Mouse (Mus musculus): ENCODE measurements around the gene Cd47. TPM values are rescaled to one million over a fixed set of nuclear protein-coding genes. Genes with fewer than 3 reads are reported as not detected.

Gene Cd47
- polyA plus RNA-seq (2015; fragmentation: Nextera tagmentation; extraction: Ambion mirVana) = 172 and 192 TPM in 2 replicates

GRCm38 (mm10) chr16:49799597-49800561, at the start of gene Cd47:
Cd47 (plus strand) TSS chr16:49800533.
- H3K27ac ChIP-seq (ENCODE audit: low read depth, low read length) = no peak within 1 kb of the TSS
- no peaks in the 10 kb centered on the region for H3K27me3 ChIP-seq (replicated peaks; ENCODE audit: control insufficient read depth, insufficient read depth, low read length)
- no peaks in the 10 kb centered on the region for H3K36me3 ChIP-seq (ENCODE audit: control insufficient read depth, insufficient read depth, low read length)
- H3K9me3 ChIP-seq (ENCODE audit: control insufficient read depth, low read length) = no peaks in the 10 kb centered on the region
- H3K9ac ChIP-seq (ENCODE audit: low read depth, low read length) = no peak within 1 kb of the TSS
- no peak for ATAC-seq
- H3K4me1 ChIP-seq (ENCODE audit: control insufficient read depth, insufficient read depth, low read depth, low read length) = peaks cover 6% of the 10 kb centered on the region
- H3K4me2 ChIP-seq (ENCODE audit: low read length) = no peak within 1 kb of the TSS
- 84% methylated on average over 10 of the region's 10 CpGs for WGBS
- no peak within 1 kb of the TSS for H3K4me3 ChIP-seq (ENCODE audit: low read length)

GRCm38 (mm10) chr16:49752906-49753305, 47.4 kb upstream of the Cd47 start:
- no peak for ATAC-seq
- Histone ChIP-seq H3K9me3 (ENCODE audit: control insufficient read depth, low read length) (no peaks in the 10 kb centered on the region), H3K4me2 (ENCODE audit: low read length) (no peak overlapping the region), H3K27me3 (replicated peaks; ENCODE audit: control insufficient read depth, insufficient read depth, low read length) (no peaks in the 10 kb centered on the region), H3K36me3 (ENCODE audit: control insufficient read depth, insufficient read depth, low read length) (no peaks in the 10 kb centered on the region), H3K4me1 (ENCODE audit: control insufficient read depth, insufficient read depth, low read depth, low read length) (no peaks in the 10 kb centered on the region), H3K27ac (ENCODE audit: low read depth, low read length) (0 out of 2 replicates have a peak overlapping the region, but pooled peaks have one; percentile 29), H3K9ac (ENCODE audit: low read depth, low read length) (no peak overlapping the region), H3K4me3 (ENCODE audit: low read length) (no peak overlapping the region)
- 44% methylated on average over 1 of the region's 1 CpGs for WGBS

GRCm38 (mm10) chr16:49753318-49753717, 47.0 kb upstream of the Cd47 start:
- H3K27ac ChIP-seq (ENCODE audit: low read depth, low read length) = peak overlapping the region; percentile 29; the same call in 1 of the 2 replicates
- no peaks in the 10 kb centered on the region for H3K27me3 ChIP-seq (replicated peaks; ENCODE audit: control insufficient read depth, insufficient read depth, low read length)
- no peak overlapping the region for H3K4me3 ChIP-seq (ENCODE audit: low read length)
- no peak overlapping the region for H3K4me2 ChIP-seq (ENCODE audit: low read length)
- H3K36me3 ChIP-seq (ENCODE audit: control insufficient read depth, insufficient read depth, low read length) = no peaks in the 10 kb centered on the region
- H3K4me1 ChIP-seq (ENCODE audit: control insufficient read depth, insufficient read depth, low read depth, low read length) = no peaks in the 10 kb centered on the region
- no peak overlapping the region for H3K9ac ChIP-seq (ENCODE audit: low read depth, low read length)
- ATAC-seq = peak; percentile 72
- H3K9me3 ChIP-seq (ENCODE audit: control insufficient read depth, low read length) = no peaks in the 10 kb centered on the region
- WGBS = 50% methylated on average over 3 of the region's 3 CpGs

GRCm38 (mm10) chr16:49760517-49761203, 39.7 kb upstream of the Cd47 start:
- 0 out of 2 replicates have a peak, but pooled peaks cover 4% of the 10 kb centered on the region for H3K36me3 ChIP-seq (ENCODE audit: control insufficient read depth, insufficient read depth, low read length)
- no peaks in the 10 kb centered on the region for H3K9me3 ChIP-seq (ENCODE audit: control insufficient read depth, low read length)
- 75% methylated on average over 17 of the region's 17 CpGs for WGBS
- H3K4me1 ChIP-seq (ENCODE audit: control insufficient read depth, insufficient read depth, low read depth, low read length) = no peaks in the 10 kb centered on the region
- H3K27me3 ChIP-seq (replicated peaks; ENCODE audit: control insufficient read depth, insufficient read depth, low read length) = no peaks in the 10 kb centered on the region
- no peak for ATAC-seq
- H3K27ac ChIP-seq (ENCODE audit: low read depth, low read length) = no peak overlapping the region
- no peak overlapping the region for H3K4me3 ChIP-seq (ENCODE audit: low read length)
- H3K4me2 ChIP-seq (ENCODE audit: low read length) = no peak overlapping the region
- H3K9ac ChIP-seq (ENCODE audit: low read depth, low read length) = no peak overlapping the region

GRCm38 (mm10) chr16:49761981-49762380, 38.4 kb upstream of the Cd47 start:
- no peaks in the 10 kb centered on the region for H3K4me1 ChIP-seq (ENCODE audit: control insufficient read depth, insufficient read depth, low read depth, low read length)
- no peak overlapping the region for H3K27ac ChIP-seq (ENCODE audit: low read depth, low read length)
- no peaks in the 10 kb centered on the region for H3K9me3 ChIP-seq (ENCODE audit: control insufficient read depth, low read length)
- 85% methylated on average over 5 of the region's 5 CpGs for WGBS
- H3K36me3 ChIP-seq (ENCODE audit: control insufficient read depth, insufficient read depth, low read length) = 0 out of 2 replicates have a peak, but pooled peaks cover 4% of the 10 kb centered on the region
- no peak overlapping the region for H3K9ac ChIP-seq (ENCODE audit: low read depth, low read length)
- no peak overlapping the region for H3K4me3 ChIP-seq (ENCODE audit: low read length)
- no peak overlapping the region for H3K4me2 ChIP-seq (ENCODE audit: low read length)
- H3K27me3 ChIP-seq (replicated peaks; ENCODE audit: control insufficient read depth, insufficient read depth, low read length) = no peaks in the 10 kb centered on the region
- ATAC-seq = no peak

GRCm38 (mm10) chr16:49766326-49766725, 34.0 kb upstream of the Cd47 start:
- WGBS = 67% methylated on average over 3 of the region's 3 CpGs
- H3K27me3 ChIP-seq (replicated peaks; ENCODE audit: control insufficient read depth, insufficient read depth, low read length) = no peaks in the 10 kb centered on the region
- H3K9me3 ChIP-seq (ENCODE audit: control insufficient read depth, low read length) = no peaks in the 10 kb centered on the region
- H3K4me3 ChIP-seq (ENCODE audit: low read length) = no peak overlapping the region
- H3K4me1 ChIP-seq (ENCODE audit: control insufficient read depth, insufficient read depth, low read depth, low read length) = no peaks in the 10 kb centered on the region
- ATAC-seq = peak; percentile 37; the same call in 1 of the 2 replicates
- H3K27ac ChIP-seq (ENCODE audit: low read depth, low read length) = no peak overlapping the region
- no peak overlapping the region for H3K9ac ChIP-seq (ENCODE audit: low read depth, low read length)
- H3K36me3 ChIP-seq (ENCODE audit: control insufficient read depth, insufficient read depth, low read length) = 0 out of 2 replicates have a peak, but pooled peaks cover 4% of the 10 kb centered on the region
- H3K4me2 ChIP-seq (ENCODE audit: low read length) = no peak overlapping the region

GRCm38 (mm10) chr16:49768491-49769031, 31.8 kb upstream of the Cd47 start:
- H3K9ac ChIP-seq (ENCODE audit: low read depth, low read length) = no peak overlapping the region
- H3K4me2 ChIP-seq (ENCODE audit: low read length) = no peak overlapping the region
- H3K27me3 ChIP-seq (replicated peaks; ENCODE audit: control insufficient read depth, insufficient read depth, low read length) = no peaks in the 10 kb centered on the region
- H3K36me3 ChIP-seq (ENCODE audit: control insufficient read depth, insufficient read depth, low read length) = 0 out of 2 replicates have a peak, but pooled peaks cover 2% of the 10 kb centered on the region
- no peak overlapping the region for H3K27ac ChIP-seq (ENCODE audit: low read depth, low read length)
- WGBS = 86% methylated on average over 4 of the region's 4 CpGs
- H3K4me3 ChIP-seq (ENCODE audit: low read length) = no peak overlapping the region
- no peak for ATAC-seq
- no peaks in the 10 kb centered on the region for H3K4me1 ChIP-seq (ENCODE audit: control insufficient read depth, insufficient read depth, low read depth, low read length)
- H3K9me3 ChIP-seq (ENCODE audit: control insufficient read depth, low read length) = no peaks in the 10 kb centered on the region

GRCm38 (mm10) chr16:49769831-49770261, 30.5 kb upstream of the Cd47 start:
- no peaks in the 10 kb centered on the region for H3K36me3 ChIP-seq (ENCODE audit: control insufficient read depth, insufficient read depth, low read length)
- no peak overlapping the region for H3K4me2 ChIP-seq (ENCODE audit: low read length)
- H3K27me3 ChIP-seq (replicated peaks; ENCODE audit: control insufficient read depth, insufficient read depth, low read length) = no peaks in the 10 kb centered on the region
- H3K4me1 ChIP-seq (ENCODE audit: control insufficient read depth, insufficient read depth, low read depth, low read length) = no peaks in the 10 kb centered on the region
- no peaks in the 10 kb centered on the region for H3K9me3 ChIP-seq (ENCODE audit: control insufficient read depth, low read length)
- no peak overlapping the region for H3K4me3 ChIP-seq (ENCODE audit: low read length)
- 82% methylated on average over 2 of the region's 2 CpGs for WGBS
- H3K27ac ChIP-seq (ENCODE audit: low read depth, low read length) = no peak overlapping the region
- H3K9ac ChIP-seq (ENCODE audit: low read depth, low read length) = no peak overlapping the region
- no peak for ATAC-seq

All from hindbrain, embryonic 16.5 days (tissue).